Mouse (Mus musculus): ENCODE measurements around the gene Ndc1.
"Not testable (repeated sequence)": the region's sequence is repeated elsewhere in the genome, so short reads cannot be mapped to it uniquely, and the experiment has no call there.

Gene Ndc1

DNA sequence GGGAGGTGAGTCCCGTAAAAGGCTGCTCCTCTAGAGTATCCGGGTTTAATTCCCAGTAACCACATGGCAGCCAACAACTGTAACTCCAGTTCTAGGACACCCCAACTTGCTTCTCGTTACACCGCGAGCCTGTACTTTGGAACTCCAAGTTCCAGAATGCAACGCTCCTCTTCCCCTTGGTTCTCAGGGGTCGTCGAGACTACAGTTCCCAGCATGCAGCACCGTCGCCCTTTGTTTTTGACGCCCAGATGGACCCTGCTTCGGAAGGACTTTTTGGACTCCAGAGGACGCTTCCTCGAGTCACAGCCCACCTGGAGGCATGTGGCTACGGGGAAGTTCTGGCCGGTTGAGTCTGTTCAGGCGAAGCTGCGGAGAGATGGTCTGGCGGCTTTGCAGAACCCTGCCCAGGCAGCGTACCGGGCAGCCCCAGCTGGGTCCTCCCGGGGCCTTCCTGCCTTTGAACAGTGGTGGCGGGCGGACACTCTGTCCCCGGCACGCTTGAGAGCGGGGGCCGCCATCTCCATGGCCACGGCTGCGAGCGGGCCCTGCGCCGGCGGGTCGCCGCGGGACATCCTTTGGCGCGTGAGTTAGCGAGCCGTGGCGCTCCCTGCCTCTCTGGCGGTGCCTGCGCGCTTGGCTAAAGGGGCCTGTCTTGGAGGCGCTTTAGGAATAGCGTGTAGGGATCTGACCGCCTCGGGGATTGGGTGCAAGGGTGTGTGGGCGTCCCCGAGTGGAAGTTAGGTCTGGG is at the start of gene Ndc1:
Ndc1 (plus strand) TSS at position 218 of the 748 bp plus-strand sequence.
- peak; percentile 70 to 83 for DNase-seq

DNA sequence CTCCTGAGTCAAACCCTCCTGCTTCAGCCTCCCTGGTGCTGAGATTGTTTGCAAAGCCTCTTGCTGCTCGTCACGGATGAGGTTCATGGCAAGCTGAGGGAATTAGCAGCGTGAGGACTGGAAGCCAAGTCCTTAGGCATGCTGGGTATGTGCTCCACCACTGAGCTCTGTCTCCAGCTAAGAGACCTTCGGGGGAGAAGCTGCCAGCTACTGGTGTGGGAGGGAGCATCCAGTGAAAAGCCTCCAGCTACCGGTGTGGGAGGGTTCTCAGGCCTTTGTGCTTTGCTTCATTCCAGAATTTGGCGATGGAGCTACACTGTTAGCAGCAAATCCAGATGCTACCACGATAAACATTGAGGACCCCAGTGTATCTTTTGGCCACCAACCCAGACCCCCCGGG is 48.9 kb upstream of the Ndc1 start:
- no peak for DNase-seq

DNA sequence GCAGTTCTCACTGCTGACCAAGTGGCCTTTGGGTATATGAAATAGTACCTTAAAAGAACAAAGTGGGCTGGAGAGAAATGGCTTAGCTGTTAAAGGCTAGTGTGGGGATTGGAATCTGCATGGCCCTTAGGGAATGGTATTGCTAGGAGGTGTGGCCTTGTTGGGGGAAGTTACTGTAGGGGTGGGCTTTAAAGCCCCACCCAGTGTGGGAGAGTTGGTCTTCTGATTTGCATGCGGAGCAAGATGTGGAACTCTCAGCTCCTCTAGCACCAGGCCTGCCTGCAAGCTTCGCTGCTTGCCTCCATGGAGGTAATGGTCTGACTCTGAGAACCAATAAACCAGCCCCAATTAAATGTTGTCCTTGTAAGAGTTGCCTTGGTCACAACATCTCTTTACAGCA is 46.5 kb upstream of the Ndc1 start:
- DNase-seq: peak; percentile 37 to 47

DNA sequence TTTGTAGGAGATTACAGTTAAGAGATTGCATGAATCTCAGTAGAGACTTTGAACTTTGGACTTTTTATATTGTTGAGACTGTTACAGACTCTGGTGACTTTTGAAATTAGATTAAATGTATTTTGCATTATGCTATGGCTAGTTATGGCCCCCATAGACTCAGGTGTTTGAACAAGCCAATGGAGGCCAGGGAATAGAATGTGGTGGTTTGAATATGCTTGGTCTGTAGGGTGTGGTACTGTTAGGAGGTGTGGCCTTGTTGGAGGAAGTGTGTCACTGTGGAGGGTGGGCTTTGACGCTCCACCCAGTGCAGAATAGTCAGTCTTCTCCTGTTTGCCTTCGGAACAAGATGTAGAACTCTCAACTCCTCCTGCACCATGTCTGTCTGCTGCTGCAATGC is 44.5 kb upstream of the Ndc1 start:
- DNase-seq: no peak

DNA sequence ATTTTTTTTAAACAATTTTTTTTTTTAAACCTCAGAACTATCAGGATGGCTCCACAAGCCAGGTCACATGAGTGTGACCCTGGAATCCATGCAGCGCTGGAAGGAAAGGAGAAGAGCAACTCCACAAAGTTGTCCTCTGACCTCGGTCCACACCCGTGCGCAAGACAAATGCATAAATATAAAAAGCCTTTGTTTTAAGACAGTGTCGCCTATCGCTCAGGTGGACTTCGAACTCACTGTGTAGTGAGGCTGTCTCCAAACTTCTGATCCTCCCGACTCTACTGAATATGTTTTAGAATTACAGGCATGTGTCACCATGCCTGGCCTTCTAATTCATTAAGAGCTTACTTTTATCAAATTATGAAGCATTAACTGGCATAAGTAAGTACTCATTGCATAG is 39.1 kb upstream of the Ndc1 start:
- DNase-seq: no peak

DNA sequence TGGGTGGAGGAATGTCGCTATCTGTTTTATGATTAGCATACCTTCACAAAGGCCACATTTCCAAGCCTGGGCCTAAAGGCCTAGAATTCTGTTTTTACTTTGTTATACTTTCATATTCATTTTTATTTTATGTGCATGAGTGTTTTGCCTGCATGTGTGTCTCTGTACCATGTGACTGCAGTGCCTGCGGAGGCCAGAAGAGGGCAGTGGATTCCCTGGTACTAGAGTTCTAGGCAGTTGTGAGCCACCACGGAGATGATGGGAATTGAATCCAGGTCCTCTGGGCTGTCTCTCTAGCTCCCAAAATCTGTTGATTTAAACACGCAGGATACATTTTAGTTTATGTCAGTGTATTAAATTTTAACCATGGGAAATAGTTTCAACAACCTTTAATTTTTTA is 34.1 kb upstream of the Ndc1 start:
- no peak for DNase-seq

DNA sequence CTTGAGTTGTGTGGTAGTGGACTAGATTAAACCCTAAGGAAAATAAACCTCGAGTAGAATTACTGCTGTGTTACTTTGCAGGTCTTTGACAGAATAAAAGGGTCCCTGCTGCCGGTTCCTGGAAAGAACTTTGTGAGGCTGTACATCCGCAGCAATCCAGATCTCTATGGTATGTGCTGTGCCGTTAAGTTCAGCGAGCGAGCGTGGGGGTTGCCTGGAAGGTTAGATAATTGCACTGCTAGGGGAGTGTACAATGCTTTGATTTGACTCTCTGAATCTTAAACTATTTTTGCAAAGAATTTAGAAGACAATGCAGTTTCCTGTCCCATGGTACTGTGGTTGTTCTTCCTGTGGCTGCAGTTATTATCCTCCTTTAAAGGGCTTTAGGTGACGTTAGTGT is 31.2 kb upstream of the Ndc1 start:
- no peak for DNase-seq

DNA sequence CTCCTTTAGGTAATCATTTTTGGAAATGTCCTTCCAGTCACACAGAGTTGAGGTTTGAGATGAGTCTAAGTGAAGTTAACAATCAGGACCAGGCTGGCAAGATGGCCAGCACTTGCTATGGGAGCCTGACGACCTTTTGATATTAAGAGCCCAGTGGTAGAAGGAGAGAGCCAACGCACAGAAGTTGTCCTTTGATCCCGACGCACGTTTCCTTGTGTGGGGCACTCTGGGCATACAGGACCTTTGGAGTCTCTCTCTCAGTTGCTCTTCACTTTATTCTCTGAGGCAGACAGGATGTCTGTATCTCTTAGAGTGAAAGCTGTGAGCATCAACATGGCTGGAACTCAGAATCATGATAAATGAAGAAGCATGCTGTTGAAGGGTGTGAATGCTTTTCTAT is 30.1 kb upstream of the Ndc1 start:
- DNase-seq: no peak

DNA sequence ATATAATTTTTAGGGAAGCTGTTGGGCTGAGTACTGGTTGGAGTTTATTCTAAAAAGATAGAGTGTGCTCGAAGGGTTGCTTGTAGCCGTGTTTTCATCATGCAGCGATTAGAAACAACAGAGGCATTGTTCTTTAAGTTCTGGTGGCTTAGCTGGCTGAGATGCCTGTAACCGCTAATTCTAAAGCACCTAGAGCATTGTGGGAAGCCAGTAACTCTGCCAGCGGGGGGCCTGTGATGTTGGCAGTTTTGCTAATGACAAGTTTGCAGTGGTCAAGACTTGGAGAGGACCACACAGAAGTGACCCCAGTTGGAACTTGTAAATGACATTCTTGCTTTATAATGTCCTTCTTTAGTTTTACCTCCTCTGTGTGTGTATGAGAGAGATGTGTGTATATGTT is 26.2 kb upstream of the Ndc1 start:
- no peak for DNase-seq

DNA sequence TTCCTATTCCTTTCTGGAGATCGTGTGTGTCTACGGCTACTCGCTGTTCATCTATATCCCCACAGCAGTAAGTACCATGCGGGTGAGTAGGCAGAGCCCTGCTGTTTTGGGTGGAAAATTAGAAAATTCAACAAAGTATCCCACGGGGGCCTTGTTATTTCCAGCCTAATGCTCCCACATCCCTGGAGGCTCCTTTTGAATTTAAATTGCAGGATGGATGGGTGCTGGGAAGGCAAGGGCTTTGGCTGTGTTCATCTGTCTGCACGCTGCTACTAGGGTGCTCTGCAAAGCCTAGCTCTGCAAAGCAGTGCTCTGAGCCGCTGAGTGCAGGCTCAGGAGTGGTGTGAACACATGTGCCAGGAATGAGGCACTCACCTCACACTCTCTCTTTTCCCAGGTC is 23.0 kb upstream of the Ndc1 start:
- no peak for DNase-seq

DNA sequence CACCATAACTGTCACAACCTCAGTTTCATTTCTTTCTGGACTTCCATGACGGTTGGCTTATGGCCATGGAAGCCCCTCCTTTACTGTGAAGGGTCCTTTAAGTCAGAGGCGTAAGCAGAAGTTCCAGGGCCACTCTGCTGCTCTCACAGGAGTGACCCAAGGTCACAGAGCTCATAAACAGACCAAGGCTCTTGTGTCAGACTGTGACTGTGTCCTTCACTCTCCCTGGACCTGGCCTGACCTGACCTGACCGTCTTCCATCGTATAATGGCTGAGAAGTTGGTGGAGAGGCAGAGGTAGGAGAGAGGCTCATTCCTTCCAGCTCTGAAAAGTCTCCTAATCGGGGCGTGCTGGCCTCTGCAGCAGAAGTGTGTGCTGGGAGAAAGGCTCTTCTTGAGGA is 20.4 kb upstream of the Ndc1 start:
- DNase-seq: no peak

DNA sequence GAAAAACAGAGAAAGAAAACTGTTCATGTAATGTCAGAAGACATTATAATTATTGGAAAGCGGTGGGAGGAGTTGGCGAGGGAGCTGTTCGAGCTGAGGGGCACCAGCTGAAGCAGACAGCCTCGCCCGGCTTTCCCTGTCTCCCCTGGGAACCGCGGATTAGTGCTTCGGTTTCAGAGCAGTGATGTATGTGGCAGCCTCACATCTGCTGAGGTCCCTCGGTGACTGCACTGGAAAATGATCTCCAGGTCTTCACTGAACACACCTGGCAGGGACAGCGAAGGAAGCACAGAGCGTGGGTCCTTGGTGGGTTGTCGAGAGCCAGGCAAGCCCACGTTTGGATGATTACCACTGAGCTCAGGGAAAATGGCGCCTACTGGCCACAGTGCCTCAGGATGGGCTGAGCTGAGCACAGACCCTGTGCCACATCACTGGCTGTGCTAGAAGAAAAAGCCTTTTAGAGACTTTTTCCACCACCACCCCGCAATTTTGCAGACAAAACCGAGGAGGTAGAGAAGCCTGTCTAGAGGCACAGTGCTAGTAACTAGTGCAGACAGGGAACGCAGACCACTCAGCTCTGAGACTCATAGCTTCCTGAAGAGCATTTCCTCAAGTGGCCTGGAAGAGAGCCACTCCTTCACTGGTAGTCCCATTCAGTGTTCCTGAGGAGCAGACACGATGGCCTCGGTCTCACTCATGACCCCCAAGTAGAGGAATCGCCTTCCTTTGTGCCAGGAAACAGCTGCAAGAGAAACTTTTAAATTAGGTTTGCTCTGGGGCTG is 18.9 kb upstream of the Ndc1 start:
- peak in 1 of 2 experiments; percentile 7 for DNase-seq

DNA sequence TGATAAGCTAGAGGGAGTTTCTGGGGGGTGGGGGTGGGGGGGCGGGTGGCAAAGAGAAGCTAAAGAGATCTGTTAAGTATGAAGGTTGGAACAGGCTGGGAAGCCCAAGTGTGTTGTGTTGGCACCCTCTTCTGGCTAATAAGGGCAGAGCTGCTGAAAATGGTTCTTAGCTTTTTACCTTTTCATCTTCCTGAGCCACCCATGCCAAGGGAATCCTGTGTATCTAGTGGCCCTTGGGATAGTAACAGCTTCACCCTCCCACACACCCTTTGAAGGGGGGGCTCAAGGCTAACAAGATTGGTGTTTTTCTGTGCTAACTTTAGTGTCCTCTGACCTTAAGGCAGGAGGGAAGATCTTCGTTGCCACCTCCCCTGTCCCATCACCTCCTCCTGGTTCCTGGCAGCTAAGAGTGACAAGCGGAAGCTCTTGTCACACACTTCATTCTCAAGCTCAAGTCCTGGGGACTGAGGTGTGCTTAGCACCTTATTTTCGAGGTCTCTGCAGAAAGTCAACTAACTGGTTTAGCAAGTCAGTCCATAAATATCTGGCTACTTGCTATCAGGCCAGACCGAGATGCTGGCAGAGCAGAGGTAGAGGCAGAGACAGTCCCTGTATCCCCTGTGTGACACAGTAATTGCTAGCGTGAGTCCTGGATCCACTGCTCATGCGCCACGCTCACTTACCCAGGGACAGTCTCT is 18.1 kb upstream of the Ndc1 start:
- peak in 1 of 2 experiments; percentile 7 for DNase-seq

DNA sequence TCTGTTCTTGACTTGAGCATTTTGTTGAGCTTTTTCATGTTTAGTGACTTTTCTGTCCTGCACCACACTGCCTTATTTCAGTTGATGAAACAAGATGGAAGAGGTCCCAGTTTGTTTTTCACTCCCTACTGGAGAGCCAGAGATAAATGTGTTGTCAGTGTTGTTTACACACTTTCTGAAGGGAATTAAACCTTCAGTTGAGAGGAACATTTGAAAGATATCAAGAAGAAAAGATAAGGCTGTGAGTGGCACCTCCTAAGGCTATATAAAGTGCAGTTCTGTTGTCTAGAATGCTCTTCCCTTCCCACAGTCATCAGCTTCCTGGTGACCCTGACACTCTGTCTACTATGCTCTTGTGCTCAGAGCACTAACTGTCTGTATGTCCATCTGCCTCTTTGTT is 16.2 kb upstream of the Ndc1 start:
- no peak for DNase-seq

DNA sequence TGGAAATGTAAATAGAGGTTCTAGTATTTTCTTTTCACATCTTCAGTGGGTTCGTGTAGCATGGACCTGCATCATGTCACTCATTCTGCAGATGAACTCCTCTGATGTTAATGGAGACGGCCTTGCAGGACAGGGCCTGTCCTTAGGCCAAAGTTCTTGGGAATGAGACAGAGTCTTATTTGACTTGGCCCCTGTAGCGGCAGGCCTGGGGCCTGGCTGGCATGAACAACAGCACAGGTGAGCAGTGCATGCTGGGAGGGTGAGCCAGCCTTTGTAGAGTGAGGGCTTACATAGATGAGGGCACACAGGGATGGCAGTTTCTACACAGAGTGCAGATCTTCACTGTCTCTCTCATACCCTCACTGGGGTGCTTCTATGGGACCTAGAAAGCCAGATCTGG is 14.0 kb upstream of the Ndc1 start:
- DNase-seq: no peak

DNA sequence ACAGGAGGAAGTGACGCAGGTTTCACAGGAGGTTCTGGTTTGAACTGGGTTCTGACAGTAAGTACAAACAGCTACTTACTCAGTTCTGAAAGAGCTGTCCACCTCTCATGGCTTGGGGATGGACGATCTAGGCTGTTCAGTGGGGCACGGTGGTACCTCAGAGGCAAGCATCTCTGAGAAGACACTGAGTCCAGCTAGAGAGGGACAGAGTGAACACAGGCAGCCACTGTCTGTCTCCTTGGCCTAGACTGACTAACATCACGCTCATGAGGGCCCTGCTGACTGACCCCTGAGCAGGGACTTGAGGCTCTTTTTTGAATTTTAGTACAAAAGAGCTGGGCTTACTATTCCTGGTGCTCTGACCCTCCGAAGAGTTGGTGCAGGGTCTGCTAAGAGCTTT is 13.5 kb upstream of the Ndc1 start:
- no peak for DNase-seq

DNA sequence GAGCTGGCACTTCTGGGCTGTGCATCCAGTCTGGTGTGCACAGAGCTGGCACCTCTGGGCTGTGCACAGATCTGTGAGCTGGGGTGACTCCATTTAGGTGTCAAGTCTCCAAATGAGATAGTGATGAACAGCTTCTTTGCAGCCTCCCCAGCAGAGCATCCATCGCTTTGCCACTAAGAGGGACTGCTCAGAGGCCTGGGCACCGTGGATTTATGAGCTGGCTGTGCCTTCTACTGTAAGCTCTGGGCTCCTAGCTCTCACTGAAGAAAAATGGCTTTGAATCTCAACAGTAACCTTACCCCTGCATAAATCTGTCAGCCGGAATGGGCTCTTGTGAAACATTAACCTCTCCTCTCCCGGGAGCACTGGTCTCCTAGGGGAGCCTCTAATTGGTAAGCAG is 13.0 kb upstream of the Ndc1 start:
- no peak for DNase-seq

DNA sequence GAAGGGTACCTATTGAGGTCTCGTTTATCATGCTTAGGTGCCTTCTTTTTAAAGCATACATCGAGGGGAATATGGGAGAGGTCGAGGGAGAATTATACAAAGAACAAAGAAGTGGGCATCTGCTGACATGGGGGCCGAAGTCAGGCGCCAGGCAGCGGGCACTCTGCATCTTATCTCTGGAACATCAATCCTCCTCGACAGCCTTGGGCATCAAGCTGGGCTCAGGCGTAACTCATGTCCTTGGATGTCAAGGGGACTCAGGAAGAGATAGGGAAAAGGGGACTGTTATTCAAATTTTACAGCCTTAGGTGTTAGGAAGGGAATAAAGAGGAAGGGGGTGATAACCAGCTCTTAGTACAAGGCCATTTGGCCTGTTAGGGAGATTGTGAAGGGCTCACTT is 10.4 kb upstream of the Ndc1 start:
- DNase-seq: not testable (repeated sequence)

DNA sequence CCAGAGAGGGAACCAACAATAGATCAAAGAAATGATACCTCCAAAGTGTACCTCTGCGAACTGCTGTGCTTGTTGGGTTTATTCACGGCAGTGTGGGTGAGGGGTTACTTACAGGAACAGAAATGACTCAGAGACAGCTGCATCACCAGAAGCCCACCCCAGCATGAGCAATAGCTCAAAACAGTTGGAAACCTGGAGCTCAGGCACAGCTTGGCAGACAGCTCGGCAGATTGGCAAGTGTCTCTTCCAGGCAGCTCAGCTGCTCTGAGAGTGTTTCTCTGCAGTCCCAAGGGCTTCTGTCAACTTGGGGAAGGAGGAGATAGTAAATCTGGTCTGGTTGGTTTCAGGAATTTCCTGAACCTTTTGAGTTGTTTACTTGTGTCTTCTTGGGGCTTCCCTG is 9.1 kb upstream of the Ndc1 start:
- DNase-seq: no peak

DNA sequence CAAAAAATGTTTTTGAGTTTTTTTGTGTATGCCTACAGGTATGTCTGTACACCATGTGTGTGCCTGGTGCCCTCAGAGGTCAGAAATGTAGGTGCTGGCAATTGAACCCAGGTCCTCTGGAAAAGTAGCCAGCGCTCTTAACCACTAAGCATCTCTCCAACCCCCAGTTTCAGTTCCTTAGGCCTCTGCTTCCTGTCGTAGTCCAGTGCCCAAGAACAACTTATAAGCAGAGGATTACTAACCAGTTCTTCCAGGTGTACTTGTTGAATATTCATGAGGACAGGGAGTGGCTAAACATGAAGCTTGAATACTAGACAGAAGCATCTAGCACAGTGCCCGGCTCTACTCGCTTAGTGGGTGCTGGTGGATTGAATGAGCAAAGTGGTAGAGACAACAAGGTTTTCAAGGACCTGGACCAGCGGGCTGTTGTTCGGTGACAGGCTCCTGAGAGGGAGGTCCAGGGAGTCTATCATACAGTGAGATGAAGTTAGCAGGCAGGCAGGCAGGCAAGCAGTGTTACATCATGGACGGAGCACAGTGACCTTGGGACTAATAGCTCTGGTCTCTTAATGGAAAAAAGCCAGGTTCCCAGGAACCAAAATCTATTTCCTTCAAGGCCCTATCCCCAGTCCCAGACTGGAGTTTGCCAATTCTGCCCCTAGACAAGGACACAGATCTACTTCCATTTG is 7.0 kb upstream of the Ndc1 start:
- no peak for DNase-seq

DNA sequence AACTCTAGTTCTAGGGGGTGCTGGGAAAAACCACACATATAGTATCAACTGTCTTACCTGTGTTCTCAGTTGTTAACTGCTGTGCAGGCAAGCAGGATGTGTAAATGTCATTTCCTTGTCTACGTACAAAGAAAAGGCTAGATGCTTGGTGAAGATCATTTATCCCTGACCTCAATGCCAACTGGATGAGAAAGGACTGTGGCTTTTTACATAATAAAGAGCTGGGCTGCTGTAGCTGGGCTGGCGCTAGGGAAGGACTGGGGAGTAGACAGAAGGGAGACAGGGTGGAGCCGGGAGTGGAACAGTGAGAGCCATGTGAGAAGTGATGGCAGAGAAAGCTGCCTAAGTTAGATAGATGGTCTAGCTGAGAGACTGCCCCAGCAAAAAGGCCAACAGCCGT is 4.8 kb upstream of the Ndc1 start:
- no peak for DNase-seq

DNA sequence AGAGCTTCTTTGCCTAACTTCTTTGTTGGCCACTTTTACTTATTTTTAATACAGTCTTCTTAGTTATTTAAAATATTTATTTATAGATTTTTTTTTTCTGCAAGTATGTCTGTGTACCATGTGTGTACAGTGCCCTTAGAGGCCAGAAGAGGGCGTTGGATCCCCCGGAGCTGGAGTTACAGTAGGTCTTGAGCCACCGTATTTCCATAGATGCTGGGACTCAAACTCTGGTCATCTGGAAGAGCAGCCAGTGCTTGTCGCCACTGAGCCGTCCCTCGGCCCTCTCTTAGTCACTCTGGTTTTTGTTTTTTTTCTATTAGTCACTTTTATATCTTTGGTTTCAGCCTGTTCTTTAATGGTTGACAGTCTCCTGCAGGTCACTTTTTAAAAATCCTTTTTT is 4.0 kb upstream of the Ndc1 start:
- no peak for DNase-seq

DNA sequence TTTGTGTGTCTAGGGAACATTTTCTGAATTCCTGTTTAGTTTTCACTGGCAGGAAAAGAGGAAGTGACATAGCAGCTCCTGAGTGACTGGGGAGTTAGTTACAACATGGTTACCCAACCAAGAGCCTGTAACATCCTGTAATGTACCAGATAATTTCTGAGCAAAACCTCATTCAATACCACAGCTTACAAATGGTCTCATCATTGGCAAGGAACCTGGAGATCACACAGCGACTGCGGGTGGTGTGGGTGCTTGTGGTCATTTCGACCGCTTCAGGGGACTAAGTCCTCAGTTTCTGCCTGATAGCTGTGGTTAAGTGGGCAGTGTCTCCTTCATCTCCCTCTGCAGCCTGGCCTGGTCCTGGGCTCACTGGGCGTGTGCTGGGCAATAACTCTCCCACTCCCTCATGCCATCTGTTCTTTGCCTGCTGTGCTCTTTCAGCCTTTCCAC is 3.4 kb upstream of the Ndc1 start:
- no peak for DNase-seq

All from spleen, adult 18-20 months (tissue).